Comparison of ENCODE assay signal across 13 mouse cellular contexts in genomic region chr5:65091184-65091858, GRCm38 (mm10). TPM values are rescaled to one million over a fixed set of nuclear protein-coding genes. Genes with fewer than 3 reads are reported as not detected.
DNase-seq lines count a peak whose midpoint lies in the region; ATAC-seq and TF ChIP-seq lines count a peak whose summit lies in the region.
"Had no signal": no experiment of that assay in that cellular context is flagged by ENCODE, and none has a peak within 500 bp of the region (broad histone marks: within the 10 kb centered on the region; RNA-seq: fewer than 3 reads in every experiment).

No protein-coding gene starts in this region.

- no peak for TF ChIP-seq POLR2A in thymus, adult 2 months (IDR thresholded peaks at IDR 0.05; ENCODE audit: control insufficient read depth, extremely low read depth, insufficient read depth, low read length, poor library complexity)

- whole genome bisulfite sequencing in heart, embryonic 15.5 days, result 51% methylated on average over 11 of the region's 11 CpGs
- 10% methylated on average over 11 of the region's 11 CpGs for WGBS in thymus, adult 2 months
- 30% methylated on average over 11 of the region's 11 CpGs for WGBS in liver, embryonic 12.5 days (ENCODE audit: insufficient replicate concordance)
- WGBS in midbrain, embryonic 14.5 days, result 78% methylated on average over 11 of the region's 11 CpGs

- no peak for DNase-seq in heart, adult 8-10 months (ENCODE audit: low spot score)
- DNase-seq in thymus, adult 2 months, result peak; percentile 24
- DNase-seq in thymus, postnatal 36 days, result no peak
- DNase-seq in neural tube, embryonic 10.5 days (ENCODE audit: extremely low spot score, low spot score), result no peak
- DNase-seq in midbrain, embryonic 14.5 days, result no peak
- DNase-seq: gastrocnemius, postnatal 10 days; kidney, postnatal 25 days had no signal

- no peaks in the 10 kb centered on the region for H3K27me3 ChIP-seq in heart, embryonic 15.5 days
- H3K27me3 ChIP-seq in thymus, adult 2 months (ENCODE audit: control insufficient read depth, insufficient read depth, low read length), result no peaks in the 10 kb centered on the region
- no peaks in the 10 kb centered on the region for H3K27me3 ChIP-seq in liver, embryonic 12.5 days (replicated peaks)
- H3K27me3 ChIP-seq in midbrain, embryonic 14.5 days (ENCODE audit: control insufficient read depth, insufficient read depth, low read length), result no peaks in the 10 kb centered on the region

- H3K27ac ChIP-seq in heart, embryonic 15.5 days, result no peak overlapping the region
- no peak overlapping the region; the same call in 1 of the 2 replicates for H3K27ac ChIP-seq in thymus, adult 2 months (ENCODE audit: control insufficient read depth, insufficient read depth, low read length)
- H3K27ac ChIP-seq in liver, embryonic 12.5 days, result no peak overlapping the region
- no peak overlapping the region for H3K27ac ChIP-seq in midbrain, embryonic 14.5 days (replicated peaks; ENCODE audit: low read depth, low read length)
- H3K27ac ChIP-seq: left cerebral cortex, adult 2 months had no signal

- no peak overlapping the region for H3K4me2 ChIP-seq in heart, embryonic 15.5 days
- peak overlapping the region; percentile 27; the same call in 1 of the 2 replicates for H3K4me2 ChIP-seq in liver, embryonic 12.5 days
- H3K4me2 ChIP-seq in midbrain, embryonic 14.5 days (ENCODE audit: low read length), result no peak overlapping the region

- H3K36me3 ChIP-seq in heart, embryonic 15.5 days, result no peaks in the 10 kb centered on the region
- H3K36me3 ChIP-seq in thymus, adult 2 months (ENCODE audit: control insufficient read depth, insufficient read depth, low read length), result no peaks in the 10 kb centered on the region
- no peaks in the 10 kb centered on the region for H3K36me3 ChIP-seq in liver, embryonic 12.5 days
- H3K36me3 ChIP-seq in midbrain, embryonic 14.5 days (ENCODE audit: control insufficient read depth, insufficient read depth, low read length), result no peaks in the 10 kb centered on the region

- peak overlapping the region; percentile 17; the same call in 1 of the 2 replicates for H3K4me3 ChIP-seq in heart, embryonic 15.5 days
- no peak overlapping the region for H3K4me3 ChIP-seq in thymus, adult 2 months (ENCODE audit: control insufficient read depth, insufficient read depth, low read length)
- H3K4me3 ChIP-seq in liver, embryonic 12.5 days, result no peak overlapping the region
- H3K4me3 ChIP-seq in midbrain, embryonic 14.5 days (replicated peaks; ENCODE audit: low read depth, low read length), result no peak overlapping the region
- H3K4me3 ChIP-seq: left cerebral cortex, adult 2 months had no signal

- H3K9me3 ChIP-seq in heart, embryonic 15.5 days (replicated peaks), result no peaks in the 10 kb centered on the region
- no peaks in the 10 kb centered on the region for H3K9me3 ChIP-seq in liver, embryonic 12.5 days (replicated peaks)
- H3K9me3 ChIP-seq in midbrain, embryonic 14.5 days (ENCODE audit: control insufficient read depth, low read length), result no peaks in the 10 kb centered on the region

- no peak overlapping the region for H3K9ac ChIP-seq in heart, embryonic 15.5 days
- no peak overlapping the region for H3K9ac ChIP-seq in liver, embryonic 12.5 days
- no peak overlapping the region for H3K9ac ChIP-seq in midbrain, embryonic 14.5 days (replicated peaks; ENCODE audit: low read length)

- peaks cover 4% of the 10 kb centered on the region; the same call in 1 of the 2 replicates for H3K4me1 ChIP-seq in heart, embryonic 15.5 days (replicated peaks)
- no peaks in the 10 kb centered on the region; the same call in 1 of the 2 replicates for H3K4me1 ChIP-seq in thymus, adult 2 months (replicated peaks; ENCODE audit: control insufficient read depth, insufficient read depth, low read length)
- no peaks in the 10 kb centered on the region; the same call in 1 of the 2 replicates for H3K4me1 ChIP-seq in liver, embryonic 12.5 days
- H3K4me1 ChIP-seq in midbrain, embryonic 14.5 days (ENCODE audit: control insufficient read depth, insufficient read depth, low read length), result no peaks in the 10 kb centered on the region

- ATAC-seq in heart, embryonic 15.5 days (replicated peaks; ENCODE audit: insufficient number of reproducible peaks, insufficient read depth, low FRiP score, low read depth), result no peak
- no peak for ATAC-seq in liver, embryonic 12.5 days
- ATAC-seq in neutrophil, adult 5-6 weeks (ENCODE audit: extremely low read depth, insufficient number of reproducible peaks, low FRiP score, poor library complexity, severe bottlenecking), result peak; percentile 83
- no peak for ATAC-seq in midbrain, embryonic 14.5 days (ENCODE audit: low FRiP score, low TSS enrichment)

- TF ChIP-seq CTCF in thymus, adult 2 months (IDR thresholded peaks at IDR 0.05; ENCODE audit: borderline replicate concordance, control insufficient read depth, extremely low read depth, insufficient read depth, low read length, poor library complexity), result no peak

RNA-seq across cellular contexts. Expression of gene Tmem156, which starts 0.6 kb away (rescaled TPM):
- polyA plus RNA-seq in heart, embryonic 15.5 days (2015; fragmentation: Nextera tagmentation; extraction: Ambion mirVana), result 0.44 TPM in 1 of 2 replicates, not detected in the other
- under 1 TPM in 1 of 4 experiments, not detected in 3; 0.17 TPM for total RNA-seq in heart, adult 8-10 months (2022)
- 3.4 and 3.6 TPM in 2 replicates for polyA plus RNA-seq in thymus, adult 2 months (2012; rRNA removed)
- polyA plus RNA-seq in liver, embryonic 12.5 days (2016; fragmentation: Nextera tagmentation; extraction: Ambion mirVana), result 0.39 and 0.41 TPM in 2 replicates
- 132 and 141 TPM in 2 replicates for total RNA-seq in neutrophil, adult 5-6 weeks (2017)
- polyA plus RNA-seq in midbrain, embryonic 14.5 days (2014; fragmentation: Nextera tagmentation; extraction: Ambion mirVana), result not detected in 2 replicates
- polyA plus RNA-seq: C2C12; neural tube, embryonic 14.5 days had no signal

RNA-seq across cellular contexts. Expression of gene Klhl5, which starts 16.0 kb away (rescaled TPM):
- polyA plus RNA-seq in heart, embryonic 15.5 days (2015; fragmentation: Nextera tagmentation; extraction: Ambion mirVana), result 11.9 and 13.8 TPM in 2 replicates
- total RNA-seq in heart, adult 8-10 months (2022), result 10 to 100 TPM; 13.0 to 16.0 (median 13.4) TPM
- polyA plus RNA-seq in thymus, adult 2 months (2012; rRNA removed), result 11.3 and 13.1 TPM in 2 replicates
- 6.9 and 8.0 TPM in 2 replicates for polyA plus RNA-seq in liver, embryonic 12.5 days (2016; fragmentation: Nextera tagmentation; extraction: Ambion mirVana)
- total RNA-seq in neutrophil, adult 5-6 weeks (2017), result 24.7 and 29.1 TPM in 2 replicates
- polyA plus RNA-seq in midbrain, embryonic 14.5 days (2014; fragmentation: Nextera tagmentation; extraction: Ambion mirVana), result 41.3 and 49.2 TPM in 2 replicates
